Mouse (Mus musculus) midbrain, embryonic 16.5 days (tissue): ENCODE data around the gene Mvb12a. TPM values are rescaled to one million over a fixed set of nuclear protein-coding genes. Genes with fewer than 3 reads are reported as not detected.

Source experiments
- ATAC-seq: fragments of 200-750 bp; cut with Nextera tagmentation; 2 replicates; pipeline ENCODE4 v1.8.0; 2017; ENCODE audit warnings: moderate TSS enrichment
- H3K27ac ChIP-seq: fragments of 300-500 bp; sonication (generic); 2 replicates; pipeline ENCODE4 v1.5.1; 2014; ENCODE audit warnings: mild to moderate bottlenecking, low read length, mixed read lengths
- H3K27me3 ChIP-seq: fragments of 300-500 bp; sonication (generic); 2 replicates; pipeline ENCODE4 v1.6.1; 2014; ENCODE audit warnings: low read depth, low read length, mixed read lengths; ENCODE audit not compliant: control insufficient read depth, insufficient read depth
- H3K36me3 ChIP-seq: fragments of 300-500 bp; sonication (generic); 2 replicates; pipeline ENCODE4 v1.6.1; 2014; ENCODE audit warnings: mild to moderate bottlenecking, low read length, moderate library complexity, mixed read lengths; ENCODE audit not compliant: control insufficient read depth, insufficient read depth
- H3K4me1 ChIP-seq: fragments of 300-500 bp; sonication (generic); 2 replicates; pipeline ENCODE4 v1.6.1; 2014; ENCODE audit warnings: mild to moderate bottlenecking, low read length, mixed read lengths; ENCODE audit not compliant: control insufficient read depth, insufficient read depth
- H3K4me2 ChIP-seq: fragments of 300-500 bp; sonication (generic); 2 replicates; pipeline ENCODE4 v1.6.1; 2014; ENCODE audit warnings: mild to moderate bottlenecking, low read length, mixed read lengths
- H3K4me3 ChIP-seq: fragments of 300-500 bp; sonication (generic); 2 replicates; pipeline ENCODE4 v1.5.1; 2014; ENCODE audit warnings: low read depth, mild to moderate bottlenecking, low read length, moderate library complexity, mixed read lengths
- H3K9ac ChIP-seq: fragments of 300-500 bp; sonication (generic); 2 replicates; pipeline ENCODE4 v1.6.1; 2014; ENCODE audit warnings: low read depth, low read length, mixed read lengths
- H3K9me3 ChIP-seq: fragments of 300-500 bp; sonication (generic); replicated peaks from 2 replicates; pipeline ENCODE4 v1.6.1; 2014; ENCODE audit warnings: mild to moderate bottlenecking, low read length, mixed read lengths; ENCODE audit not compliant: control insufficient read depth, poor library complexity, severe bottlenecking
- WGBS: fragments of 180-500 bp; shearing (Covaris S2); extraction: QIAGEN DNeasy Blood & Tissue Kit; methylation state at CpG from one replicate; pipeline ENCODE4 v1.1.7; 2014; 5-methylcytosine and 5-hydroxymethylcytosine counted together
- polyA plus RNA-seq: library from polyadenylated mRNA; unstranded; fragments of >200 nt; fragmentation: Nextera tagmentation; extraction: Ambion mirVana; gene quantifications from 2 replicates; pipeline ENCODE4 v1.2.1, GENCODE M21; 2015

Mvb12a gene
- polyA plus RNA-seq, 1 experiment from 2014 or later: 60.3 TPM

DNA sequence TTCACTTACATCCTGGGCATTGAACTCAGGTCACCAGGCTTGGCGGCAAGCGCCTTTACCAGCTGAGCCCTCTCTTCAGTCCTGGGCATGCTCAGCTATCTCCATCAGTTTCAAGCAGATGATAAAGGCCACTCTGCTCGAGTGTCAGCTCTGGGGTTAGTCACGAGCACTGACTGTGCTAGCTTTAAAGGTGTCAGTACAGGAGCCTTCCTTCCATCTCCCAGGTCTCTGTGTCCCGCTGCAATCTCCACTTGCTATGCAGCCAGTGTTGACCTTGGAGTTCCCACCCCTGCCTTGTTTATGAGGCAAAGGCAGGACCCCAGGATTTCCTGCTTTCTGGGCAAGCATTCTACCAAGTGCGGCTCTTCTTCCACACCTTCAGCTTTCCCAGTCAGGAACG, 24.9 kb downstream of the Mvb12a start:
- ATAC-seq: no peak
- H3K4me1 ChIP-seq: peaks cover 20% of the 10 kb centered on the region
- no peak overlapping the region for H3K4me2 ChIP-seq
- H3K27ac ChIP-seq: no peak overlapping the region
- no peak overlapping the region for H3K4me3 ChIP-seq
- WGBS: 79% methylated on average over 7 of the region's 7 CpGs
- no peaks in the 10 kb centered on the region for H3K9me3 ChIP-seq
- H3K9ac ChIP-seq: no peak overlapping the region
- no peaks in the 10 kb centered on the region for H3K36me3 ChIP-seq
- peaks cover 10% of the 10 kb centered on the region for H3K27me3 ChIP-seq

DNA sequence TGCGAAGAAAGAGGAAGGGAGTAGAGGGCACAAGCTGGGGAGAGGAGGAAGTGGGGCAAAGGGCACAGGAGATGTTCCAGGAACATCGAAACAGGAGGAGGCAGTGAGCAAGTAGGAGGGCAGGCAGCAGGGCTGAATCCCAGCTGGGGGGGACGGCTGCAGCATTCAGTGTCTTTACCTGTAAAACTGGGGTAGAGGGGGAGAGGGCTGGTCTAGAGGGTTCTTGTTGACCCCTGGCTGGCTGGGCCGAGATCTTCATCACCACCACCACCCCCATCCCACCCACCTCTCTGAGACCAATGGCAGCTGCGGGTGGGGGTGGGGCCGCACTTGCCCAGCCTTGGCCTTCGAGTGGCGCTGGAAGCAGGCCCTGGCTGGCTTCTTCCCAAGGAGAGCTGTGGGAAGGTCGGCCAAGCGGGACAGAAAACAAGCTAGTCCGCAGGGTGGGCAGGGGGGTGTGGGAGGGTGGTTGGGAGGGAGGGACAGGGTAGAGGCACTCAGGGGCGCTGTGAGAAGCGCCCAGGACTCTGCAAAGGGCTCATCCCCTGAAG, 25.7 kb downstream of the Mvb12a start, which contains the start of gene Slc27a1:
Gene Slc27a1, plus strand, starts transcription at position 496 of the 551 bp plus-strand sequence.
- H3K9me3 ChIP-seq: no peaks in the 10 kb centered on the region
- H3K4me2 ChIP-seq: peak within 1 kb of the TSS; percentile 62
- H3K9ac ChIP-seq: peak within 1 kb of the TSS; percentile 75
- H3K27me3 ChIP-seq: peaks cover 7% of the 10 kb centered on the region; the same call in 1 of the 2 replicates
- no peak for ATAC-seq
- WGBS: 9% methylated on average over 13 of the region's 13 CpGs
- peak within 1 kb of the TSS; percentile 90 for H3K27ac ChIP-seq
- H3K4me3 ChIP-seq: peak within 1 kb of the TSS; percentile 73
- peaks cover 19% of the 10 kb centered on the region for H3K4me1 ChIP-seq
- no peaks in the 10 kb centered on the region for H3K36me3 ChIP-seq

DNA sequence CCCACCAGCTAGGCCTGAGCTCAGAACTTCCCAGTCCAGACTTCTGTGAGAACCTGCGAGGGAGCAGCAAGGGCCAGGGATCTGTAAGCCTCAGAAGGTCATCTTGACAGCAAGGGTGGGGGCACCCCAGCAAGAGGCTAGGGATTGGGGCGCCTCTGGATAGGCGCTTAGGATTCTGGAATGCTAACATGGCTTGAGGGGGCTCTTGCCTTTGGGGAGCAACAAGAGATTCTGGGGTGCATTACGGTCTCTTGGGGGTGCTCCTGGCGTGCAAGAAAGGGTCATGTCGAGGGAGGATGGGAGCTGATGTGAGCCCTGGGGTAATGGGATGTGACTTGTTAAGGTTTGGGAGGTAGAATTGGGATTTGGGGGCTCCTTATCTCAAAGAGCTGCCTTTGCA, 26.2 kb downstream of the Mvb12a start:
- peaks cover 7% of the 10 kb centered on the region; the same call in 1 of the 2 replicates for H3K27me3 ChIP-seq
- H3K36me3 ChIP-seq: no peaks in the 10 kb centered on the region
- peaks cover 19% of the 10 kb centered on the region for H3K4me1 ChIP-seq
- no peaks in the 10 kb centered on the region for H3K9me3 ChIP-seq
- H3K4me2 ChIP-seq: peak overlapping the region; percentile 62
- H3K9ac ChIP-seq: peak overlapping the region; percentile 75
- ATAC-seq: no peak
- H3K27ac ChIP-seq: peak overlapping the region; percentile 90
- H3K4me3 ChIP-seq: peak overlapping the region; percentile 73
- 16% methylated on average over 6 of the region's 6 CpGs for WGBS

GRCm38 (mm10) chr8:71569366-71570290, 26.9 kb downstream of the Mvb12a start:
- H3K9ac ChIP-seq: peak overlapping the region; percentile 75
- peak overlapping the region; percentile 73 for H3K4me3 ChIP-seq
- WGBS: under 1% methylated on average over 51 of the region's 51 CpGs
- peaks cover 19% of the 10 kb centered on the region for H3K4me1 ChIP-seq
- no peaks in the 10 kb centered on the region for H3K36me3 ChIP-seq
- H3K4me2 ChIP-seq: peak overlapping the region; percentile 62
- peak overlapping the region; percentile 90 for H3K27ac ChIP-seq
- H3K27me3 ChIP-seq: peaks cover 7% of the 10 kb centered on the region; the same call in 1 of the 2 replicates
- ATAC-seq: peak; percentile 85
- H3K9me3 ChIP-seq: no peaks in the 10 kb centered on the region

GRCm38 (mm10) chr8:71570291-71570954, 27.7 kb downstream of the Mvb12a start:
- peak; percentile 90 for ATAC-seq
- H3K36me3 ChIP-seq: no peaks in the 10 kb centered on the region
- peak overlapping the region; percentile 62 for H3K4me2 ChIP-seq
- peak overlapping the region; percentile 90 for H3K27ac ChIP-seq
- under 1% methylated on average over 41 of the region's 41 CpGs for WGBS
- no peaks in the 10 kb centered on the region for H3K9me3 ChIP-seq
- peaks cover 5% of the 10 kb centered on the region; the same call in 1 of the 2 replicates for H3K27me3 ChIP-seq
- peaks cover 19% of the 10 kb centered on the region for H3K4me1 ChIP-seq
- H3K9ac ChIP-seq: peak overlapping the region; percentile 75
- H3K4me3 ChIP-seq: peak overlapping the region; percentile 73

DNA sequence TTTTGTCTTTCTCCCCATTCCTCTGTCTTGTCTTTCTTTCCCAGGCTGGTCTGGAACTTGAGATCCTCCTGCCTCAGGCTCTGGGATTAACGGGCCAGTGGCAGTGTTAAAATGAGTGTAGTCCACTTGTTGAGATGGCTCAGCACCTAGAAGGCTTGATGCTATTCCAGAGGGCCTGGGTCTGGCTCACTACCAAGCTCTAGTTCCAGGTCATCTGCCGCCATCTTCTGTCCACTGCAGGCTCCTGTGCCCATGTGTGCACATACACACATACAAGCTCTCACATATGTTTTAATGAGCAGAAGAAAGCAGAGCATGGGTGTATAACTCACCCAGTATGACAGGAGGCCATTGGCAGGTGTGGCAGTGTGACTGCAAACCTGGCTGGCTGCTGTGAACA, 29.4 kb downstream of the Mvb12a start:
- no peak overlapping the region for H3K4me3 ChIP-seq
- 0 out of 2 replicates have a peak, but pooled peaks cover 3% of the 10 kb centered on the region for H3K27me3 ChIP-seq
- H3K4me2 ChIP-seq: no peak overlapping the region; the same call in 1 of the 2 replicates
- H3K9me3 ChIP-seq: no peaks in the 10 kb centered on the region
- H3K9ac ChIP-seq: no peak overlapping the region
- H3K36me3 ChIP-seq: no peaks in the 10 kb centered on the region
- no peak for ATAC-seq
- 96% methylated on average over 2 of the region's 2 CpGs for WGBS
- H3K4me1 ChIP-seq: peaks cover 19% of the 10 kb centered on the region
- peak overlapping the region; percentile 51 for H3K27ac ChIP-seq

- no peak overlapping the region for H3K4me3 ChIP-seq
- no peak for ATAC-seq
- H3K4me1 ChIP-seq: peaks cover 19% of the 10 kb centered on the region
- no peaks in the 10 kb centered on the region for H3K9me3 ChIP-seq
- 0 out of 2 replicates have a peak overlapping the region, but pooled peaks have one; percentile 34 for H3K9ac ChIP-seq
- H3K4me2 ChIP-seq: peak overlapping the region; percentile 1; the same call in 1 of the 2 replicates
- H3K27ac ChIP-seq: peak overlapping the region; percentile 51
- WGBS: 71% methylated on average over 9 of the region's 9 CpGs
- no peaks in the 10 kb centered on the region for H3K36me3 ChIP-seq
- no peaks in the 10 kb centered on the region for H3K27me3 ChIP-seq
Observed at GRCm38 (mm10) chr8:71572847-71573633, 30.3 kb downstream of the Mvb12a start.

DNA sequence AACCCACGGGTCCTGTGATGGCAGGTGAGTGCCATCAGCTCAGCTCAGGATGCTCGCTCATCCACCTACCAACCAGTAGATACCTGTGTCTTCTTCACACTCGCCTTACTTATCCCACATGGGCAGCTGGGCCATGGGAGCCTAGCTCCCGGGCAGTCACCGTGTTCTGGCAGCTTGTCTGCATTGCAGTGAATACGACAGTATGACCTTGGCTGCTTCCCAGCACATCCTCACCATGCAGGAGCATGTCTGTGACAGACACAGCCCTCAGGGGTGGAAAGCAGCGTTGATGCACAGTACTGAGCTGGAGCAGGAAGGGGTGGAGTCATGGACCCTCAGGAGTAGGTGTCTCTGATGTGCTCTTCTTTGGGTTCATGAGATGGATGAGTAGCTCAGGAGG, 31.7 kb downstream of the Mvb12a start:
- Histone ChIP-seq H3K36me3 (0 out of 2 replicates have a peak, but pooled peaks cover under 1% of the 10 kb centered on the region), H3K4me3 (no peak overlapping the region), H3K27me3 (no peaks in the 10 kb centered on the region), H3K4me1 (peaks cover 19% of the 10 kb centered on the region), H3K9ac (no peak overlapping the region), H3K27ac (no peak overlapping the region), H3K9me3 (no peaks in the 10 kb centered on the region), H3K4me2 (no peak overlapping the region)
- 76% methylated on average over 7 of the region's 7 CpGs for WGBS
- ATAC-seq: no peak
